Mouse (Mus musculus) ovary, adult 18-20 months (tissue): ENCODE results near the gene Gm21317.
"Not testable (repeated sequence)": the region's sequence is repeated elsewhere in the genome, so short reads cannot be mapped to it uniquely, and the experiment has no call there.

Experiments
- DNase-seq: peaks from one replicate; pipeline ENCODE4 v3.0.0; 2022; ENCODE audit warnings: low spot score, mixed read lengths

Gm21317 gene

GRCm38 (mm10) chrY:82224927-82225326, at the start of gene Gm21317:
Gene Gm21317 (plus strand): TSS chrY:82225227.
- not testable (repeated sequence) for DNase-seq
